Mouse (Mus musculus) limb, embryonic 10.5 days (tissue): Measurements from ENCODE around the gene Smg6. TPM values are rescaled to one million over a fixed set of nuclear protein-coding genes. Genes with fewer than 3 reads are reported as not detected.

Experiments used
- DNase-seq: peaks from one replicate; pipeline ENCODE4 v3.0.0-alpha.2; 2017; ENCODE audit warnings: low spot score
- H3K27ac ChIP-seq: fragments of 300-500 bp; sonication (generic); 2 replicates; pipeline ENCODE4 v1.5.1; 2016; ENCODE audit warnings: mild to moderate bottlenecking
- H3K27me3 ChIP-seq: fragments of 300-500 bp; sonication (generic); 2 replicates; pipeline ENCODE4 v1.6.1; 2016; ENCODE audit warnings: low read depth, mild to moderate bottlenecking; ENCODE audit not compliant: poor library complexity, severe bottlenecking
- H3K36me3 ChIP-seq: fragments of 300-500 bp; sonication (generic); 2 replicates; pipeline ENCODE4 v1.6.1; 2016; ENCODE audit warnings: mild to moderate bottlenecking, moderate library complexity
- H3K4me1 ChIP-seq: fragments of 300-500 bp; sonication (generic); 2 replicates; pipeline ENCODE4 v1.6.1; 2016
- H3K4me3 ChIP-seq: fragments of 300-500 bp; sonication (generic); 2 replicates; pipeline ENCODE4 v1.5.1; 2016; ENCODE audit warnings: mild to moderate bottlenecking, moderate library complexity
- H3K9me3 ChIP-seq: fragments of 300-500 bp; sonication (generic); replicated peaks from 2 replicates; pipeline ENCODE4 v1.6.1; 2016; ENCODE audit warnings: mild to moderate bottlenecking
- WGBS: fragments of 180-500 bp; shearing (Covaris S2); methylation state at CpG from one replicate; pipeline ENCODE4 v1.1.7; 2016; 5-methylcytosine and 5-hydroxymethylcytosine counted together
- polyA plus RNA-seq: library from polyadenylated mRNA; unstranded; fragments of >200 nt; fragmentation: Nextera tagmentation; extraction: Ambion mirVana; gene quantifications from 2 replicates; pipeline ENCODE4 v1.2.1, GENCODE M21; 2016

Gene Smg6
- polyA plus RNA-seq, 1 experiment from 2014 or later = 21.5 TPM

GRCm38 (mm10) chr11:75014816-75015215 is 89.2 kb downstream of the Smg6 start:
- H3K4me1 ChIP-seq = peaks cover 59% of the 10 kb centered on the region
- no peak overlapping the region for H3K4me3 ChIP-seq
- no peaks in the 10 kb centered on the region for H3K27me3 ChIP-seq
- no peak for DNase-seq
- no peaks in the 10 kb centered on the region for H3K36me3 ChIP-seq
- peak overlapping the region; percentile 73 for H3K27ac ChIP-seq
- no peaks in the 10 kb centered on the region for H3K9me3 ChIP-seq
- WGBS = 78% methylated on average over 4 of the region's 4 CpGs

- Histone ChIP-seq H3K27me3 (no peaks in the 10 kb centered on the region), H3K4me3 (no peak overlapping the region), H3K36me3 (no peaks in the 10 kb centered on the region), H3K27ac (peak overlapping the region; percentile 73; the same call in 1 of the 2 replicates), H3K4me1 (peaks cover 59% of the 10 kb centered on the region), H3K9me3 (no peaks in the 10 kb centered on the region)
- WGBS = 78% methylated on average over 7 of the region's 7 CpGs
- no peak for DNase-seq
Observed at GRCm38 (mm10) chr11:75015453-75015871, 89.8 kb downstream of the Smg6 start.

- no peak for DNase-seq
- Histone ChIP-seq H3K4me1 (peaks cover 59% of the 10 kb centered on the region), H3K27me3 (no peaks in the 10 kb centered on the region), H3K36me3 (0 out of 2 replicates have a peak, but pooled peaks cover 3% of the 10 kb centered on the region), H3K27ac (peak overlapping the region; percentile 73; the same call in 1 of the 2 replicates), H3K4me3 (no peak overlapping the region), H3K9me3 (no peaks in the 10 kb centered on the region)
- 94% methylated on average over 5 of the region's 5 CpGs for WGBS
Observed at GRCm38 (mm10) chr11:75016309-75016860, 90.8 kb downstream of the Smg6 start.

GRCm38 (mm10) chr11:75017831-75018230 is 92.2 kb downstream of the Smg6 start:
- H3K36me3 ChIP-seq = peaks cover 3% of the 10 kb centered on the region; the same call in 1 of the 2 replicates
- H3K4me1 ChIP-seq = peaks cover 50% of the 10 kb centered on the region
- no peak overlapping the region for H3K27ac ChIP-seq
- H3K27me3 ChIP-seq = no peaks in the 10 kb centered on the region
- no peak overlapping the region for H3K4me3 ChIP-seq
- WGBS = 85% methylated on average over 2 of the region's 2 CpGs
- no peak for DNase-seq
- H3K9me3 ChIP-seq = no peaks in the 10 kb centered on the region

- no peak for DNase-seq
- H3K4me1 ChIP-seq = no peaks in the 10 kb centered on the region
- H3K9me3 ChIP-seq = no peaks in the 10 kb centered on the region
- WGBS = 88% methylated on average over 3 of the region's 3 CpGs
- no peak overlapping the region for H3K27ac ChIP-seq
- H3K4me3 ChIP-seq = no peak overlapping the region
- no peaks in the 10 kb centered on the region; the same call in 1 of the 2 replicates for H3K36me3 ChIP-seq
- H3K27me3 ChIP-seq = no peaks in the 10 kb centered on the region
Observed at GRCm38 (mm10) chr11:75026977-75027376, 101.4 kb downstream of the Smg6 start.

- 81% methylated on average over 2 of the region's 2 CpGs for WGBS
- H3K9me3 ChIP-seq = no peaks in the 10 kb centered on the region
- H3K27ac ChIP-seq = no peak overlapping the region
- no peaks in the 10 kb centered on the region for H3K36me3 ChIP-seq
- H3K4me1 ChIP-seq = 0 out of 2 replicates have a peak, but pooled peaks cover under 1% of the 10 kb centered on the region
- H3K4me3 ChIP-seq = no peak overlapping the region
- DNase-seq = no peak
- H3K27me3 ChIP-seq = no peaks in the 10 kb centered on the region
Observed at GRCm38 (mm10) chr11:75027616-75028015, 102.0 kb downstream of the Smg6 start.

GRCm38 (mm10) chr11:75031251-75031650 is 105.6 kb downstream of the Smg6 start:
- H3K4me1 ChIP-seq = peaks cover 10% of the 10 kb centered on the region; the same call in 1 of the 2 replicates
- no peaks in the 10 kb centered on the region for H3K36me3 ChIP-seq
- WGBS = 75% methylated on average over 2 of the region's 2 CpGs
- H3K4me3 ChIP-seq = no peak overlapping the region
- no peak overlapping the region for H3K27ac ChIP-seq
- H3K9me3 ChIP-seq = no peaks in the 10 kb centered on the region
- no peaks in the 10 kb centered on the region for H3K27me3 ChIP-seq
- DNase-seq = no peak

GRCm38 (mm10) chr11:75032946-75033345 is 107.3 kb downstream of the Smg6 start:
- WGBS = 80% methylated on average over 2 of the region's 2 CpGs
- Histone ChIP-seq H3K27me3 (no peaks in the 10 kb centered on the region), H3K36me3 (no peaks in the 10 kb centered on the region), H3K4me1 (peaks cover 10% of the 10 kb centered on the region; the same call in 1 of the 2 replicates), H3K9me3 (no peaks in the 10 kb centered on the region), H3K4me3 (no peak overlapping the region), H3K27ac (no peak overlapping the region)
- no peak for DNase-seq

- 89% methylated on average over 5 of the region's 5 CpGs for WGBS
- no peaks in the 10 kb centered on the region for H3K9me3 ChIP-seq
- H3K27ac ChIP-seq = no peak overlapping the region
- H3K4me1 ChIP-seq = peaks cover 10% of the 10 kb centered on the region; the same call in 1 of the 2 replicates
- H3K36me3 ChIP-seq = peaks cover 2% of the 10 kb centered on the region; the same call in 1 of the 2 replicates
- H3K4me3 ChIP-seq = no peak overlapping the region
- no peaks in the 10 kb centered on the region for H3K27me3 ChIP-seq
- no peak for DNase-seq
Observed at GRCm38 (mm10) chr11:75033581-75034067, 108.0 kb downstream of the Smg6 start.

GRCm38 (mm10) chr11:75034104-75034503 is 108.5 kb downstream of the Smg6 start:
- Histone ChIP-seq H3K9me3 (no peaks in the 10 kb centered on the region), H3K36me3 (peaks cover 7% of the 10 kb centered on the region; the same call in 1 of the 2 replicates), H3K4me3 (no peak overlapping the region), H3K4me1 (peaks cover 10% of the 10 kb centered on the region; the same call in 1 of the 2 replicates), H3K27me3 (no peaks in the 10 kb centered on the region), H3K27ac (no peak overlapping the region)
- WGBS = 95% methylated on average over 3 of the region's 3 CpGs
- no peak for DNase-seq

GRCm38 (mm10) chr11:75044333-75044732 is 118.7 kb downstream of the Smg6 start:
- no peak for DNase-seq

GRCm38 (mm10) chr11:75045822-75046221 is 120.2 kb downstream of the Smg6 start:
- Histone ChIP-seq H3K9me3 (no peaks in the 10 kb centered on the region), H3K27ac (no peak overlapping the region; the same call in 1 of the 2 replicates), H3K36me3 (peaks cover 49% of the 10 kb centered on the region), H3K4me3 (no peak overlapping the region), H3K27me3 (no peaks in the 10 kb centered on the region), H3K4me1 (peaks cover 58% of the 10 kb centered on the region)
- DNase-seq = no peak
- 93% methylated on average over 4 of the region's 4 CpGs for WGBS

More at GRCm38 (mm10) chr11:75044333-75044732, 118.7 kb downstream of the Smg6 start:
- peaks cover 43% of the 10 kb centered on the region for H3K4me1 ChIP-seq
- no peaks in the 10 kb centered on the region for H3K9me3 ChIP-seq
- peaks cover 61% of the 10 kb centered on the region for H3K36me3 ChIP-seq
- no peaks in the 10 kb centered on the region for H3K27me3 ChIP-seq
- no peak overlapping the region for H3K4me3 ChIP-seq
- 90% methylated on average over 3 of the region's 3 CpGs for WGBS
- H3K27ac ChIP-seq = no peak overlapping the region

- WGBS = 78% methylated on average over 3 of the region's 3 CpGs
- no peak for DNase-seq
- peaks cover 49% of the 10 kb centered on the region for H3K36me3 ChIP-seq
- peaks cover 66% of the 10 kb centered on the region for H3K4me1 ChIP-seq
- no peaks in the 10 kb centered on the region for H3K27me3 ChIP-seq
- H3K4me3 ChIP-seq = no peak overlapping the region
- no peaks in the 10 kb centered on the region for H3K9me3 ChIP-seq
- peak overlapping the region; percentile 72; the same call in 1 of the 2 replicates for H3K27ac ChIP-seq
Observed at GRCm38 (mm10) chr11:75046638-75047037, 121.0 kb downstream of the Smg6 start.
